ENCODE assay signal across 11 mouse cellular contexts in genomic region chr2:157375794-157376757, GRCm38 (mm10). TPM values are rescaled to one million over a fixed set of nuclear protein-coding genes. Genes with fewer than 3 reads are reported as not detected.
DNase-seq lines count a peak whose midpoint lies in the region; ATAC-seq lines count a peak whose summit lies in the region.
"Had no signal": no experiment of that assay in that cellular context is flagged by ENCODE, and none has a peak within 500 bp of the region (broad histone marks: within the 10 kb centered on the region; RNA-seq: fewer than 3 reads in every experiment).

No protein-coding gene starts in this region.

- H3K36me3 ChIP-seq in intestine, embryonic 14.5 days (ENCODE audit: control insufficient read depth, insufficient read depth, low read length), result peaks cover 17% of the 10 kb centered on the region
- H3K36me3 ChIP-seq in intestine, embryonic 15.5 days, result peaks cover 2% of the 10 kb centered on the region; the same call in 1 of the 2 replicates
- no peaks in the 10 kb centered on the region for H3K36me3 ChIP-seq in hindbrain, embryonic 16.5 days (ENCODE audit: control insufficient read depth, insufficient read depth, low read length)
- peaks cover 14% of the 10 kb centered on the region for H3K36me3 ChIP-seq in neural tube, embryonic 12.5 days
- peaks cover 36% of the 10 kb centered on the region for H3K36me3 ChIP-seq in liver, embryonic 12.5 days

- ATAC-seq in intestine, embryonic 14.5 days (replicated peaks; ENCODE audit: low FRiP score, low TSS enrichment, low read depth), result no peak
- no peak for ATAC-seq in intestine, embryonic 15.5 days
- 0 out of 2 replicates have a peak, but pooled peaks have one; percentile 42 for ATAC-seq in hindbrain, embryonic 16.5 days
- ATAC-seq in neural tube, embryonic 12.5 days (ENCODE audit: low FRiP score, low read depth), result no peak
- ATAC-seq in liver, embryonic 12.5 days, result no peak
- ATAC-seq: liver, postnatal 0 days had no signal

- WGBS in intestine, embryonic 14.5 days, result 42% methylated on average over 14 of the region's 14 CpGs
- WGBS in intestine, embryonic 15.5 days, result 38% methylated on average over 14 of the region's 14 CpGs
- WGBS in hindbrain, embryonic 16.5 days, result 16% methylated on average over 14 of the region's 14 CpGs
- 9% methylated on average over 14 of the region's 14 CpGs for WGBS in neural tube, embryonic 12.5 days
- 71% methylated on average over 14 of the region's 14 CpGs for WGBS in liver, embryonic 12.5 days (ENCODE audit: insufficient replicate concordance)

- H3K4me3 ChIP-seq in intestine, embryonic 14.5 days (ENCODE audit: low read depth, low read length), result no peak overlapping the region
- H3K4me3 ChIP-seq in intestine, embryonic 15.5 days (replicated peaks), result no peak overlapping the region
- 0 out of 2 replicates have a peak overlapping the region, but pooled peaks have one; percentile 10 for H3K4me3 ChIP-seq in hindbrain, embryonic 16.5 days (ENCODE audit: low read length)
- no peak overlapping the region for H3K4me3 ChIP-seq in neural tube, embryonic 12.5 days
- H3K4me3 ChIP-seq in liver, embryonic 12.5 days, result no peak overlapping the region

- H3K4me1 ChIP-seq in intestine, embryonic 14.5 days (replicated peaks; ENCODE audit: control insufficient read depth, insufficient read depth, low read length), result peaks cover 38% of the 10 kb centered on the region
- peaks cover 29% of the 10 kb centered on the region for H3K4me1 ChIP-seq in intestine, embryonic 15.5 days (replicated peaks)
- H3K4me1 ChIP-seq in hindbrain, embryonic 16.5 days (ENCODE audit: control insufficient read depth, insufficient read depth, low read depth, low read length), result peaks cover 7% of the 10 kb centered on the region
- peaks cover 21% of the 10 kb centered on the region for H3K4me1 ChIP-seq in neural tube, embryonic 12.5 days
- peaks cover 28% of the 10 kb centered on the region; the same call in 1 of the 2 replicates for H3K4me1 ChIP-seq in liver, embryonic 12.5 days

- no peaks in the 10 kb centered on the region for H3K9me3 ChIP-seq in intestine, embryonic 14.5 days (ENCODE audit: control insufficient read depth, low read length)
- no peaks in the 10 kb centered on the region for H3K9me3 ChIP-seq in intestine, embryonic 15.5 days
- no peaks in the 10 kb centered on the region for H3K9me3 ChIP-seq in hindbrain, embryonic 16.5 days (ENCODE audit: control insufficient read depth, low read length)
- no peaks in the 10 kb centered on the region for H3K9me3 ChIP-seq in neural tube, embryonic 12.5 days
- no peaks in the 10 kb centered on the region for H3K9me3 ChIP-seq in liver, embryonic 12.5 days (replicated peaks)

- peak; percentile 54 for DNase-seq in intestine, embryonic 14.5 days (ENCODE audit: low spot score)
- peak; percentile 48 for DNase-seq in embryo, embryonic 9.5 days (ENCODE audit: extremely low spot score)
- no peak for DNase-seq in thymus, postnatal 4 days
- DNase-seq in kidney, adult 18-20 months, result no peak
- DNase-seq: kidney, adult 2 months; liver, postnatal 0 days; spleen, adult 18-20 months had no signal

- H3K4me2 ChIP-seq in intestine, embryonic 14.5 days (ENCODE audit: low read length), result no peak overlapping the region
- H3K4me2 ChIP-seq in intestine, embryonic 15.5 days (replicated peaks), result no peak overlapping the region
- H3K4me2 ChIP-seq in hindbrain, embryonic 16.5 days (ENCODE audit: low read length), result peak overlapping the region; percentile 20
- H3K4me2 ChIP-seq in neural tube, embryonic 12.5 days (replicated peaks), result peak overlapping the region; percentile 38
- H3K4me2 ChIP-seq in liver, embryonic 12.5 days, result no peak overlapping the region

- H3K27me3 ChIP-seq in intestine, embryonic 14.5 days (replicated peaks; ENCODE audit: control insufficient read depth, insufficient read depth, low read length), result no peaks in the 10 kb centered on the region
- H3K27me3 ChIP-seq in intestine, embryonic 15.5 days (replicated peaks), result no peaks in the 10 kb centered on the region
- H3K27me3 ChIP-seq in hindbrain, embryonic 16.5 days (replicated peaks; ENCODE audit: control insufficient read depth, insufficient read depth, low read length), result no peaks in the 10 kb centered on the region
- H3K27me3 ChIP-seq in neural tube, embryonic 12.5 days (replicated peaks), result no peaks in the 10 kb centered on the region
- no peaks in the 10 kb centered on the region for H3K27me3 ChIP-seq in liver, embryonic 12.5 days (replicated peaks)

- no peak overlapping the region for H3K9ac ChIP-seq in intestine, embryonic 14.5 days (ENCODE audit: low read length)
- H3K9ac ChIP-seq in intestine, embryonic 15.5 days, result no peak overlapping the region
- peak overlapping the region; percentile 29; the same call in 1 of the 2 replicates for H3K9ac ChIP-seq in hindbrain, embryonic 16.5 days (ENCODE audit: low read depth, low read length)
- no peak overlapping the region for H3K9ac ChIP-seq in neural tube, embryonic 12.5 days
- no peak overlapping the region for H3K9ac ChIP-seq in liver, embryonic 12.5 days
- H3K9ac ChIP-seq: liver, postnatal 0 days had no signal

- 0 out of 2 replicates have a peak overlapping the region, but pooled peaks have one; percentile 40 for H3K27ac ChIP-seq in intestine, embryonic 14.5 days (ENCODE audit: low read depth)
- H3K27ac ChIP-seq in intestine, embryonic 15.5 days, result no peak overlapping the region
- H3K27ac ChIP-seq in hindbrain, embryonic 16.5 days (ENCODE audit: low read depth, low read length), result peak overlapping the region; percentile 42
- H3K27ac ChIP-seq in neural tube, embryonic 12.5 days, result no peak overlapping the region
- no peak overlapping the region for H3K27ac ChIP-seq in liver, embryonic 12.5 days

RNA-seq across cellular contexts. Expression of gene Manbal, which starts 8.7 kb away (rescaled TPM):
- 43.3 and 48.9 TPM in 2 replicates for polyA plus RNA-seq in intestine, embryonic 14.5 days (2014; fragmentation: Nextera tagmentation; extraction: Ambion mirVana)
- 68.4 and 73.7 TPM in 2 replicates for polyA plus RNA-seq in intestine, embryonic 15.5 days (2015; fragmentation: Nextera tagmentation; extraction: Ambion mirVana)
- polyA plus RNA-seq in hindbrain, embryonic 16.5 days (2015; fragmentation: Nextera tagmentation; extraction: Ambion mirVana), result 120 and 123 TPM in 2 replicates
- 76.8 and 79.0 TPM in 2 replicates for polyA plus RNA-seq in neural tube, embryonic 12.5 days (2016; fragmentation: Nextera tagmentation; extraction: Ambion mirVana)
- polyA plus RNA-seq in liver, embryonic 12.5 days (2016; fragmentation: Nextera tagmentation; extraction: Ambion mirVana), result 26.6 and 28.0 TPM in 2 replicates

RNA-seq across cellular contexts. Expression of gene Ghrh, which starts 28.8 kb away (rescaled TPM):
- 0.68 TPM in 1 of 2 replicates, not detected in the other for polyA plus RNA-seq in intestine, embryonic 14.5 days (2014; fragmentation: Nextera tagmentation; extraction: Ambion mirVana)
- 0.64 and 1.00 TPM in 2 replicates for polyA plus RNA-seq in intestine, embryonic 15.5 days (2015; fragmentation: Nextera tagmentation; extraction: Ambion mirVana)
- polyA plus RNA-seq in hindbrain, embryonic 16.5 days (2015; fragmentation: Nextera tagmentation; extraction: Ambion mirVana), result 0.91 and 1.0 TPM in 2 replicates
- 0.60 TPM in 1 of 2 replicates, not detected in the other for polyA plus RNA-seq in neural tube, embryonic 12.5 days (2016; fragmentation: Nextera tagmentation; extraction: Ambion mirVana)
- polyA plus RNA-seq in liver, embryonic 12.5 days (2016; fragmentation: Nextera tagmentation; extraction: Ambion mirVana), result not detected in 2 replicates
- polyA plus RNA-seq: kidney, adult 2 months; liver, postnatal 0 days had no signal

RNA-seq across cellular contexts. Expression of gene Src, which starts 42.2 kb away (rescaled TPM):
- 15.4 and 17.5 TPM in 2 replicates for polyA plus RNA-seq in intestine, embryonic 14.5 days (2014; fragmentation: Nextera tagmentation; extraction: Ambion mirVana)
- polyA plus RNA-seq in intestine, embryonic 15.5 days (2015; fragmentation: Nextera tagmentation; extraction: Ambion mirVana), result 18.1 and 19.4 TPM in 2 replicates
- polyA plus RNA-seq in hindbrain, embryonic 16.5 days (2015; fragmentation: Nextera tagmentation; extraction: Ambion mirVana), result 26.5 and 29.9 TPM in 2 replicates
- 34.2 and 38.1 TPM in 2 replicates for polyA plus RNA-seq in neural tube, embryonic 12.5 days (2016; fragmentation: Nextera tagmentation; extraction: Ambion mirVana)
- 4.5 TPM in 2 replicates for polyA plus RNA-seq in liver, embryonic 12.5 days (2016; fragmentation: Nextera tagmentation; extraction: Ambion mirVana)

Comparison
In these comparisons a context has a peak if more than half of its experiments do, and no peak if none do; other contexts are left out.
1. H3K27ac ChIP-seq: peak in intestine, embryonic 14.5 days (single experiment) and hindbrain, embryonic 16.5 days (single experiment); none in intestine, embryonic 15.5 days (single experiment), neural tube, embryonic 12.5 days (single experiment) and liver, embryonic 12.5 days (single experiment).
2. DNase-seq: peak in intestine, embryonic 14.5 days (single experiment) and embryo, embryonic 9.5 days (single experiment); none in thymus, postnatal 4 days (single experiment) and kidney, adult 18-20 months (single experiment).
3. H3K4me2 ChIP-seq: peak in hindbrain, embryonic 16.5 days (single experiment) and neural tube, embryonic 12.5 days (single experiment); none in intestine, embryonic 14.5 days (single experiment), intestine, embryonic 15.5 days (single experiment) and liver, embryonic 12.5 days (single experiment).